Mouse (Mus musculus): ENCODE data around the gene 1700025B11Rik. TPM values are rescaled to one million over a fixed set of nuclear protein-coding genes. Genes with fewer than 3 reads are reported as not detected.
"Not testable (repeated sequence)": the region's sequence is repeated elsewhere in the genome, so short reads cannot be mapped to it uniquely, and the experiment has no call there.

1700025B11Rik gene
- polyA plus RNA-seq, 1 experiment from 2014 or later = not detected

DNA sequence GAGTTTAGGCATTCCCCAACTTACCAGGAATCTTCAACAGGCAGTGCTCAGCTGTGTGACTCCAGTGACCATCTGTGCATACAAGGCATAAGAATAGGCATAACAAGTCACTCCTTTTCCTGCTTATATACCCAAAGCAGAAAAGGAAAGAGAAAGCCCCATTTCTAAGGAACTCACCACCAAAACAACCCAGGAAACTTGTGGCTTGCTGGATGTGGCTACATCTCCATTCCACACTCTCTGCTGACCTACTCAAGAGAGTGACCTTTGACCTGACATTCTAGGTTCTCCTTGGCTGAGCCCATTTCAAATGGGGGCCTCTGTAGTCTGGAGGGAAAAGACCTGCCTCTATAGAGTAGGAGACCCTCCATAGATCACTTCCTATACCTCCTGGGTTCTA is 28.5 kb downstream of the 1700025B11Rik start, which contains the start of gene Apol7c:
Apol7c (minus strand) TSS at position 101 of the 400 bp plus-strand sequence.
- no peaks in the 10 kb centered on the region for H3K27me3 ChIP-seq (ENCODE audit: insufficient read depth, low read length)
- H3K9ac ChIP-seq (replicated peaks) = no peak within 1 kb of the TSS
- no peak within 1 kb of the TSS for H3K4me2 ChIP-seq (ENCODE audit: low read depth, low read length)
- no peaks in the 10 kb centered on the region for H3K9me3 ChIP-seq (ENCODE audit: low read length)
- TF ChIP-seq EP300 (IDR thresholded peaks at IDR 0.05; ENCODE audit: low read depth) (no peak), CTCF (IDR thresholded peaks at IDR 0.05; ENCODE audit: low read depth) (no peak)
- H3K4me1 ChIP-seq (ENCODE audit: insufficient read depth) = no peaks in the 10 kb centered on the region
- no peak for DNase-seq
- H3K4me3 ChIP-seq (ENCODE audit: low read depth, low read length) = no peak within 1 kb of the TSS
- no peak for ATAC-seq
- H3K36me3 ChIP-seq (replicated peaks; ENCODE audit: insufficient read depth, low read length) = no peaks in the 10 kb centered on the region
- H3K27ac ChIP-seq (ENCODE audit: low read depth) = no peak within 1 kb of the TSS

DNA sequence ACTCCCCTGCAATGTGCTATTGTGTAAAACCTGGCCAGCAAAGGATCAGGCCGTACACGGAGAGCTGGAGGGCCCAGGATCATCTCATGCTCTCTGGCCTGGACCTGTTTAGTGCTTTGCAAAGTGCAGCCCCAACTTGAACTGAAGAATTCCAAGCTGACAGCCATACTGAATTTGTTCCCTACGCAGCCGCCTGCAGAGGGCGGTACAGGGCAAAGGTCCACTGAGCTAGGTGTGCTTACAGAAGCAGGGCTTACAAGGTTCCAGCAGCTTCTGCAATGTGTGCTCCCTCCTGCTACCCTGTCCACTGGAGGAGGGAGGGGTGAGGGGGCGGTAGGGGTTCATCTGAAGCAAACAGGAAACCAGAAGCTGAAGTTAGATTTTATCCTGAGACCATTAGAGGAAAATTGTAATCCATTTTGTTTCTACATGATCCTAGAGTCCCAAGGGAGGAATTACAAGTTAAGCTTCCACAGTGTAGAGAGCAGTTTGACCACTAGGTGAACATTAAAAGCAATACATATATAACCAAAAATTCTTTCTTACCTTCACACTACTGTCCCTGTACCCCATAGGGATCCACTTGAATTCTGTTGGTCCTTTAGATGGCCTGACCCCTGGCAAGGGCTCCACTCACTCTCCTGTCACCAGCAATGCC is 38.4 kb downstream of the 1700025B11Rik start:
- H3K27ac ChIP-seq (ENCODE audit: low read depth); H3K9me3 ChIP-seq (ENCODE audit: low read length); H3K4me1 ChIP-seq (ENCODE audit: insufficient read depth); H3K27me3 ChIP-seq (ENCODE audit: insufficient read depth, low read length); H3K4me2 ChIP-seq (ENCODE audit: low read depth, low read length); H3K36me3 ChIP-seq (replicated peaks; ENCODE audit: insufficient read depth, low read length); H3K9ac ChIP-seq (replicated peaks); ATAC-seq; H3K4me3 ChIP-seq (ENCODE audit: low read depth, low read length): not testable (repeated sequence)
- peak; percentile 68 for DNase-seq
- 8% methylated on average over 6 of the region's 6 CpGs for WGBS (ENCODE audit: insufficient replicate concordance)
- peak; percentile 69 for TF ChIP-seq CTCF (IDR thresholded peaks at IDR 0.05; ENCODE audit: low read depth)

DNA sequence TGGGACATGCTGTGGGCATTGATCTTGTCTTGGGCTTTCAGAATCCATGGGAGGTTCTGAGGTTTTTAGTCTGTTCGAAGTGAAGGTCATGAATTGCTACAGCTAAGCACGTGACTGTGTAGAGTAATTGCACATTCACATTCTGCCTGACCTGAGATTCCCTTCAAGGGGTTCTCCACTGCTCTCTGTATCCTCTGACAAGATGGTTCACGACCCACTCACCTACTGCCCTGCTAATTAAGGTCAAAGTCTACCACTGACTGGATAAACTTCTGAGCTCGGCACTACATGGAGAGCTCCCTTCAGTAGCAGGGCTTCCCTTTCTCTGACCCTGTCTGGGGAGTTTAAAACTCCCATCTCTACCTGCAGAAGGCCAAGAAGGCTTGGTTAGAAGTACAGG is 41.1 kb downstream of the 1700025B11Rik start:
- not testable (repeated sequence) for H3K4me1 ChIP-seq (ENCODE audit: insufficient read depth); H3K27me3 ChIP-seq (ENCODE audit: insufficient read depth, low read length); H3K36me3 ChIP-seq (replicated peaks; ENCODE audit: insufficient read depth, low read length); H3K9me3 ChIP-seq (ENCODE audit: low read length); H3K4me2 ChIP-seq (ENCODE audit: low read depth, low read length); H3K4me3 ChIP-seq (ENCODE audit: low read depth, low read length); H3K9ac ChIP-seq (replicated peaks); DNase-seq; H3K27ac ChIP-seq (ENCODE audit: low read depth); ATAC-seq
- WGBS (ENCODE audit: insufficient replicate concordance) = 44% methylated on average over 4 of the region's 4 CpGs

Other genes starting within 250 kb of the 1700025B11Rik start
- gene Apol7a, start 162.8 kb downstream of the 1700025B11Rik start, polyA plus RNA-seq (2015; fragmentation: Nextera tagmentation; extraction: Ambion mirVana) = 17.6 and 20.8 TPM in 2 replicates
- 0.34 and 0.81 TPM in 2 replicates for gene Apol9a, start 150.8 kb downstream of the 1700025B11Rik start, polyA plus RNA-seq (2015; fragmentation: Nextera tagmentation; extraction: Ambion mirVana)
- gene Apol7b, start 114.4 kb downstream of the 1700025B11Rik start, polyA plus RNA-seq (2015; fragmentation: Nextera tagmentation; extraction: Ambion mirVana) = not detected in 2 replicates
- gene Apol10a, start 84.8 kb downstream of the 1700025B11Rik start, polyA plus RNA-seq (2015; fragmentation: Nextera tagmentation; extraction: Ambion mirVana) = not detected in 2 replicates
- gene Apol11a, start 53.6 kb downstream of the 1700025B11Rik start, polyA plus RNA-seq (2015; fragmentation: Nextera tagmentation; extraction: Ambion mirVana) = not detected in 2 replicates
- not detected in 2 replicates for gene Apol7c, start 28.6 kb downstream of the 1700025B11Rik start, polyA plus RNA-seq (2015; fragmentation: Nextera tagmentation; extraction: Ambion mirVana)
- gene Apol10b, start 34.2 kb upstream of the 1700025B11Rik start, polyA plus RNA-seq (2015; fragmentation: Nextera tagmentation; extraction: Ambion mirVana) = not detected in 2 replicates
- not detected in 2 replicates for gene Gm36245, start 37.4 kb upstream of the 1700025B11Rik start, polyA plus RNA-seq (2015; fragmentation: Nextera tagmentation; extraction: Ambion mirVana)
- gene Apol11b, start 81.4 kb upstream of the 1700025B11Rik start, polyA plus RNA-seq (2015; fragmentation: Nextera tagmentation; extraction: Ambion mirVana) = 2.3 and 2.7 TPM in 2 replicates
- gene Apol7e, start 137.0 kb upstream of the 1700025B11Rik start, polyA plus RNA-seq (2015; fragmentation: Nextera tagmentation; extraction: Ambion mirVana) = 0.12 TPM in 2 replicates
- gene Apol9b, start 167.1 kb upstream of the 1700025B11Rik start, polyA plus RNA-seq (2015; fragmentation: Nextera tagmentation; extraction: Ambion mirVana) = 0.51 and 0.78 TPM in 2 replicates
- gene Apol8, start 195.1 kb upstream of the 1700025B11Rik start, polyA plus RNA-seq (2015; fragmentation: Nextera tagmentation; extraction: Ambion mirVana) = 7.7 and 9.8 TPM in 2 replicates